Mouse (Mus musculus) CD8-positive naive resting alpha-beta T cell, adult 2 months (primary cell): ENCODE measurements around the gene Gm21677.
"Not testable (repeated sequence)": the region's sequence is repeated elsewhere in the genome, so short reads cannot be mapped to it uniquely, and the experiment has no call there.

Experiments
- DNase-seq, 2 experiments: peaks; one replicate each; pipeline ENCODE4 v3.0.0; 2022; ENCODE audit warnings: low read depth in 2 of 2, low spot score in 2 of 2

Gm21677 gene

DNA sequence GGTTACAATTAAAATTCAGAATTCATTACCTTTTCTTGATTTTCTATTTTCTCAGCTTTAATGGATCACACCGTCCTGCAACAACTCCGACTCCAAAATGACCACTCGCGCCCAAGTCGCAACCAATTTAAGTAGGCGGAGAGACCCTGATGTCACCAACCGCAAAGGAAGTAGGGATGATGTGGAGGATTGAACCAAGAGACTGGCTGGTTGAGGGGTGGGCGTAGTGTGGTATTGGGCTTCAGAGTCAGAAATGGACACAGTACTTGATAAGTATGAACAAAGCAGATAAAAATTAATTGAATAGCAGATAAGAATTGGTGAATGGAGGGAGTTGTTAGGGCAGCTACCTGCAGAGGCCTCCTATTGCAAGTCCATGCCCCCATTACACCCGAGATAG lies at the start of gene Gm21677:
TSS of gene Gm21677 (minus strand) at position 101 of the 400 bp plus-strand sequence.
- DNase-seq: not testable (repeated sequence)

DNA sequence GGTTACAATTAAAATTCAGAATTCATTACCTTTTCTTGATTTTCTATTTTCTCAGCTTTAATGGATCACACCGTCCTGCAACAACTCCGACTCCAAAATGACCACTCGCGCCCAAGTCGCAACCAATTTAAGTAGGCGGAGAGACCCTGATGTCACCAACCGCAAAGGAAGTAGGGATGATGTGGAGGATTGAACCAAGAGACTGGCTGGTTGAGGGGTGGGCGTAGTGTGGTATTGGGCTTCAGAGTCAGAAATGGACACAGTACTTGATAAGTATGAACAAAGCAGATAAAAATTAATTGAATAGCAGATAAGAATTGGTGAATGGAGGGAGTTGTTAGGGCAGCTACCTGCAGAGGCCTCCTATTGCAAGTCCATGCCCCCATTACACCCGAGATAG lies 39.0 kb upstream of the Gm21677 start, which contains the start of gene Gm21693:
TSS of gene Gm21693 (minus strand) at position 101 of the 400 bp plus-strand sequence.
- DNase-seq: not testable (repeated sequence)

DNA sequence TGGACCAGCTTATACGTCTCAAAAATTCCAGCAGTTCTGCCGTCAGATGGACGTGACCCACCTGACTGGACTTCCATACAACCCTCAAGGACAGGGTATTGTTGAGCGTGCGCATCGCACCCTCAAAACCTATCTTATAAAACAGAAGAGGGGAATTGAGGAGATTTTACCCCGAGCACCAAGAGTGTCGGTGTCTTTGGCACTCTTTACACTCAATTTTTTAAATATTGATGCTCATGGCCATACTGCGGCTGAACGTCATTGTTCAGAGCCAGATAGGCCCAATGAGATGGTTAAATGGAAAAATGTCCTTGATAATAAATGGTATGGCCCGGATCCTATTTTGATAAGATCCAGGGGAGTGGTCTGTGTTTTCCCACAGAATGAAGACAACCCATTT lies 34.4 kb upstream of the Gm21677 start:
- peak; percentile 14 for DNase-seq
